Mouse (Mus musculus): ENCODE data around the gene Mbd5. TPM values are rescaled to one million over a fixed set of nuclear protein-coding genes. Genes with fewer than 3 reads are reported as not detected.

Mbd5 gene
- polyA plus RNA-seq, 1 experiment from 2014 or later: 33.8 TPM

DNA sequence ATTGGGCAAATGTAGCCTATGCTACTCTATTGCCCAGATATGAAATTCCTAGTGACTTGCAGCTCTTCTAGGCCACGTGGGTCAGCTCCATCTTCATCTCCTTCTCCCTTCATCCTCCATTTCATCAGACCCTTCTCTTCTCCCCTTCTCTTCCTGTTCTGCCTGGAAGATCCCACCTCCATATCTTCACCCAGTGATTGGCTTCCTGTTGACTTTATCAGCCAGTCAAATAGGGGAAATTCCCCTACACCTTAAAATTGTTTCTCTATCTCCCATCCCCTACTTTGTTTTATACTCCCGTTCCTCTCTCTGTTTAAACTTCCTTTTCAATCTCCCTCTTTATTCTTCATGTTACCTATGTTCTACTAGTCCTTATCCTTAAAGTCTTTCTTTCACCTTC, 342.4 kb downstream of the Mbd5 start:
- Histone ChIP-seq H3K27me3 (ENCODE audit: control insufficient read depth, insufficient read depth, low read length) (no peaks in the 10 kb centered on the region), H3K4me2 (ENCODE audit: low read depth, low read length) (no peak overlapping the region), H3K27ac (replicated peaks; ENCODE audit: low read depth, low read length) (no peak overlapping the region), H3K9ac (replicated peaks; ENCODE audit: low read length) (no peak overlapping the region), H3K36me3 (replicated peaks; ENCODE audit: control insufficient read depth, insufficient read depth, low read depth, low read length) (no peaks in the 10 kb centered on the region), H3K9me3 (replicated peaks; ENCODE audit: control insufficient read depth, low read length) (no peaks in the 10 kb centered on the region), H3K4me1 (ENCODE audit: control insufficient read depth, insufficient read depth, low read length) (no peaks in the 10 kb centered on the region), H3K4me3 (ENCODE audit: low read depth, low read length) (no peak overlapping the region)
- DNase-seq (ENCODE audit: low spot score): no peak
- WGBS: 90% methylated on average over 2 of the region's 2 CpGs
- ATAC-seq (replicated peaks; ENCODE audit: insufficient number of reproducible peaks, low FRiP score, low TSS enrichment, low read depth): no peak

DNA sequence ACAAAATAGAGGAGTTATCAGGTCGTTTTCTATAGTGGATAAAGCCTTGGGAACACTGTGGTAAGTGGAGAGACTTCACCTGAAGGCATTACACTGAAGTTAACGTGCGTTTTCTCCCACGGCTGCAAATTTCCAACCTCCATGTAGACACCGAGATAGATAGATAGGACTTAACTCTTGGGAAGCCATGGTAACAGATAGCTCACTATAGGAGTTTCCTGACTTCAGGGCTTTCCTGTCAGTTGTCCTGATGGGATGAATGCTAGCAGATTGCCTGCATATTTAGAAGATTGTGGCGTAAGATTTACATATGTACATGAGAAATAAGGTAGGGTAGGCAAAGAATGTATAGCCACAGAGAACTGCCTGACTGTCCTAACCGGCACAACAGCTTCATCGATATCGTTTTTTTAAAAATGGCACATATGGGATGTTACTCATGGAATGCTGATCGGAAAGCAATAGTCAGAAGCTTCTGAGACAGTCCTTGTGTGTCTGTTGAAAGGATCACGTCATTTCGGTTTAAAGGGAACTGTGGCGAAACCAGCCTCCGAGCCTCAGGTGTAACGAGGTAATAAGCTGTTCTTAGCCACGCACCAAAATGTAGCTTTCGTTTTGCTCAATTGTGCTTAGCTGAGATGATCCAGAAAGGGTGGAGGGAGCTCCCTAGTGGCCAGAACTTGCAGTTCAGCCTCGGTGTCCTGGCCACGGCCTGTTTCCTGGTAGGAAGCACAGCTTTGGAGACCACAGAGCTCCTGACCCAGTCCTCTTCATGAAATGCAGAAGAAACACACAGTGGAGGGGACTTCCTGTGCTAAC, 363.5 kb downstream of the Mbd5 start:
- peak; percentile 78 for ATAC-seq (replicated peaks; ENCODE audit: insufficient number of reproducible peaks, low FRiP score, low TSS enrichment, low read depth)
- H3K27ac ChIP-seq (replicated peaks; ENCODE audit: low read depth, low read length): no peak overlapping the region
- no peak overlapping the region for H3K9ac ChIP-seq (replicated peaks; ENCODE audit: low read length)
- 0 out of 2 replicates have a peak overlapping the region, but pooled peaks have one; percentile 11 for H3K4me3 ChIP-seq (ENCODE audit: low read depth, low read length)
- no peaks in the 10 kb centered on the region for H3K36me3 ChIP-seq (replicated peaks; ENCODE audit: control insufficient read depth, insufficient read depth, low read depth, low read length)
- peak overlapping the region; percentile 36 for H3K4me2 ChIP-seq (ENCODE audit: low read depth, low read length)
- peak; percentile 85 for DNase-seq (ENCODE audit: low spot score)
- no peaks in the 10 kb centered on the region for H3K9me3 ChIP-seq (replicated peaks; ENCODE audit: control insufficient read depth, low read length)
- WGBS: 43% methylated on average over 19 of the region's 19 CpGs
- H3K27me3 ChIP-seq (ENCODE audit: control insufficient read depth, insufficient read depth, low read length): no peaks in the 10 kb centered on the region
- H3K4me1 ChIP-seq (ENCODE audit: control insufficient read depth, insufficient read depth, low read length): no peaks in the 10 kb centered on the region

DNA sequence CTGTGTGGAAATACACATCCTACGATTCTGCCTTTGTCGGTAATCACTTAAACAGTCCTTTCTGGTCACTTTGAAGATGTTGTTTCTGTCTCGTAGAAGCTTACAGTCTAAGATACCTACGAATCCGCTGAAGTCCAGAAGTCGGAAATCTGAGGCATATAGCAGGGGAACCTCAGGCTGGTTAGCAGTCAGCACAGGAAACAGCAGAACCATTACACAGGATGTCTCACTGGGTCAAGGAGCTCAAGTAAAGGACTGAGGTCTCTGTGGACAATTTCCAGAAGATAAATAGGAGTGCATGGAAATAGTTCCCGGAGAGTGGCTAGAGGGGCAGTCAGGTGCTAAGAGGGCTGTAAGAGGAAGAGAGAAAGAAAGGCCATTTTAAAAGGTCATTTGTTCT, 384.3 kb downstream of the Mbd5 start:
- 92% methylated on average over 7 of the region's 7 CpGs for WGBS
- Histone ChIP-seq H3K4me3 (ENCODE audit: low read depth, low read length) (no peak overlapping the region), H3K27ac (replicated peaks; ENCODE audit: low read depth, low read length) (no peak overlapping the region), H3K9me3 (replicated peaks; ENCODE audit: control insufficient read depth, low read length) (no peaks in the 10 kb centered on the region), H3K4me1 (ENCODE audit: control insufficient read depth, insufficient read depth, low read length) (no peaks in the 10 kb centered on the region), H3K36me3 (replicated peaks; ENCODE audit: control insufficient read depth, insufficient read depth, low read depth, low read length) (no peaks in the 10 kb centered on the region), H3K27me3 (ENCODE audit: control insufficient read depth, insufficient read depth, low read length) (no peaks in the 10 kb centered on the region), H3K4me2 (ENCODE audit: low read depth, low read length) (no peak overlapping the region), H3K9ac (replicated peaks; ENCODE audit: low read length) (no peak overlapping the region)
- no peak for ATAC-seq (replicated peaks; ENCODE audit: insufficient number of reproducible peaks, low FRiP score, low TSS enrichment, low read depth)
- no peak for DNase-seq (ENCODE audit: low spot score)

DNA sequence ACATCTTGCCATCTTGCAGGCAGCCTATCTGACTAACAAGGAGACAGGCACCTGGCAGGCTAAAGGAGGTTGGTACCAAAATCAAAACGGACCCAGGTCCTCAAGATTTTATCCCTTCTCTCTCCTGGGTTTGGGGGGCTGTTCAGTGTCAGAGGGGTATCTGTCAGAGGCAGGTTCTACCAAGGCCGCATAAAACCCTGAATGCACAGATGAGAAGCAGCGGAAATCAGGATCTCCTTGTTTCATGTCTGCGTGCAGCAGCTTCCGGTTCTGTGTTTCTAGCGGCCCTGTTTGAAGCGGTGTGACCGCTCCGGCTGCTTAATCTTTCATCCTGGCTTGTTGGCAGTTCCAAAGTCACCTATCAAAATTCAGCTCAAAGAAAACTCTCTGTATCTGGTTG, 386.0 kb downstream of the Mbd5 start:
- WGBS: 92% methylated on average over 9 of the region's 9 CpGs
- no peak overlapping the region for H3K4me2 ChIP-seq (ENCODE audit: low read depth, low read length)
- DNase-seq (ENCODE audit: low spot score): no peak
- no peaks in the 10 kb centered on the region for H3K36me3 ChIP-seq (replicated peaks; ENCODE audit: control insufficient read depth, insufficient read depth, low read depth, low read length)
- no peaks in the 10 kb centered on the region for H3K4me1 ChIP-seq (ENCODE audit: control insufficient read depth, insufficient read depth, low read length)
- H3K4me3 ChIP-seq (ENCODE audit: low read depth, low read length): no peak overlapping the region
- H3K27me3 ChIP-seq (ENCODE audit: control insufficient read depth, insufficient read depth, low read length): no peaks in the 10 kb centered on the region
- H3K27ac ChIP-seq (replicated peaks; ENCODE audit: low read depth, low read length): no peak overlapping the region
- no peaks in the 10 kb centered on the region for H3K9me3 ChIP-seq (replicated peaks; ENCODE audit: control insufficient read depth, low read length)
- H3K9ac ChIP-seq (replicated peaks; ENCODE audit: low read length): no peak overlapping the region
- no peak for ATAC-seq (replicated peaks; ENCODE audit: insufficient number of reproducible peaks, low FRiP score, low TSS enrichment, low read depth)

DNA sequence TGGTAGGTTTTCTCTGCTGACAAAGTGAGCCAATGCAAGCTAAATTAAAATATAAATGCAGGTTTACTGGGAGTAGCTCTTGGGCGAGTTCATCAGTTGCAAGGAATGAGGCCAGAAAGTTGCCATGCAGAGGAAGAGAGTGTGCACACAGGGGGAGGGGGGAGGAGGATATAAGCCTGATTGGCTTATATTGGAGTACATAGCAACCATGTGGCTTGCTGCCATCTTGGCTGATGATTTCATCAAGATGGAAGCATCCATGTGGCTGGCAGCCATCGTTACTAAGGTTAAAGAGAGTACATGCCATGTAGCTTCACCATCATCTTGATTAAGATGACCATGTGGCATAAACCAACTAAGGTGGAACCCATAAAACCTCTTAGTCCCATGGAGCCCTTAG, 395.0 kb downstream of the Mbd5 start:
- Histone ChIP-seq H3K4me1 (ENCODE audit: control insufficient read depth, insufficient read depth, low read length) (no peaks in the 10 kb centered on the region), H3K9me3 (replicated peaks; ENCODE audit: control insufficient read depth, low read length) (no peaks in the 10 kb centered on the region), H3K27me3 (ENCODE audit: control insufficient read depth, insufficient read depth, low read length) (no peaks in the 10 kb centered on the region), H3K36me3 (replicated peaks; ENCODE audit: control insufficient read depth, insufficient read depth, low read depth, low read length) (no peaks in the 10 kb centered on the region), H3K4me3 (ENCODE audit: low read depth, low read length) (no peak overlapping the region), H3K9ac (replicated peaks; ENCODE audit: low read length) (no peak overlapping the region), H3K4me2 (ENCODE audit: low read depth, low read length) (no peak overlapping the region), H3K27ac (replicated peaks; ENCODE audit: low read depth, low read length) (no peak overlapping the region)
- ATAC-seq (replicated peaks; ENCODE audit: insufficient number of reproducible peaks, low FRiP score, low TSS enrichment, low read depth) (no peak), DNase-seq (ENCODE audit: low spot score) (no peak)
- WGBS: 93% methylated on average over 2 of the region's 2 CpGs

DNA sequence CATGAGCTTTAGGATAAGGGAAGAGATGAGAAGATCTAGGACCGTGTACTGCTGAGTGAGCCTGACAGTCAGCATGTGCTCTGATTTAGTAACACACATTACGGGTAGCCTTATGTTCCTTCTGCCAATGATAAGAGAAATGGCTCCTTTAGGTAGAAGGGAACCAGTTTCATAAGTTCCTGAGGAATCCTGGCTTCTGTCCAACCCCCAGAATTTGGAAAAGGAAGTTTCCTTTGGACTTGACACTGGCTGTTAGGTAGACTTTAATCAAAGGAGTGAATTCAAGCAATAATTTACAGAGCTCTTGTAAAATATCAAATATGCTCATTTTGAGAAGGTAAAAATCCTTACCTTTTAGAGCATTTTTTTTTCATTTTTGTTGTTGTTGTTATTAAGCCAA, 396.5 kb downstream of the Mbd5 start:
- 93% methylated on average over 2 of the region's 2 CpGs for WGBS
- Histone ChIP-seq H3K27ac (replicated peaks; ENCODE audit: low read depth, low read length) (no peak overlapping the region), H3K4me3 (ENCODE audit: low read depth, low read length) (no peak overlapping the region), H3K27me3 (ENCODE audit: control insufficient read depth, insufficient read depth, low read length) (no peaks in the 10 kb centered on the region), H3K9me3 (replicated peaks; ENCODE audit: control insufficient read depth, low read length) (no peaks in the 10 kb centered on the region), H3K4me2 (ENCODE audit: low read depth, low read length) (no peak overlapping the region), H3K4me1 (ENCODE audit: control insufficient read depth, insufficient read depth, low read length) (no peaks in the 10 kb centered on the region), H3K36me3 (replicated peaks; ENCODE audit: control insufficient read depth, insufficient read depth, low read depth, low read length) (no peaks in the 10 kb centered on the region), H3K9ac (replicated peaks; ENCODE audit: low read length) (no peak overlapping the region)
- no peak for ATAC-seq (replicated peaks; ENCODE audit: insufficient number of reproducible peaks, low FRiP score, low TSS enrichment, low read depth)
- no peak for DNase-seq (ENCODE audit: low spot score)

DNA sequence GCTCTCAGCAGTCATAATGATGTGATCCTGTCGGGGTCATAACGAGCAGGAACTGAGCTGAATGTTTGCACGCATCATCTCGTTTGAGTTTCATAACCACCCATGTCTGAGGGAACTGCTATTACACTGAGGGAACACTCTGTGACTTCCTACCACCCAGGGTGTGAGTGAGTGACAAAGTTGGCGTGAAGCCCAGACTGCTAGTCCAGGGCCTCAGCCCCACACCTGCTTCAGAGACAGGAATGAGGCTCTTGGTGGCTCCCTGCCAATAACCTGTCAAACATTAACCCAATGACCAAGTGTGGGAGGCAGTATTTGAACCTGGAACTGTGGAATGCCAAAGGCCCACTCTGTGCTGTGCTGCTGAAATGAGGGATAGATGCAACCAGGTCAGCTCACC, 400.5 kb downstream of the Mbd5 start:
- Histone ChIP-seq H3K9ac (replicated peaks; ENCODE audit: low read length) (no peak overlapping the region), H3K27ac (replicated peaks; ENCODE audit: low read depth, low read length) (no peak overlapping the region)
- ATAC-seq (replicated peaks; ENCODE audit: insufficient number of reproducible peaks, low FRiP score, low TSS enrichment, low read depth): no peak

DNA sequence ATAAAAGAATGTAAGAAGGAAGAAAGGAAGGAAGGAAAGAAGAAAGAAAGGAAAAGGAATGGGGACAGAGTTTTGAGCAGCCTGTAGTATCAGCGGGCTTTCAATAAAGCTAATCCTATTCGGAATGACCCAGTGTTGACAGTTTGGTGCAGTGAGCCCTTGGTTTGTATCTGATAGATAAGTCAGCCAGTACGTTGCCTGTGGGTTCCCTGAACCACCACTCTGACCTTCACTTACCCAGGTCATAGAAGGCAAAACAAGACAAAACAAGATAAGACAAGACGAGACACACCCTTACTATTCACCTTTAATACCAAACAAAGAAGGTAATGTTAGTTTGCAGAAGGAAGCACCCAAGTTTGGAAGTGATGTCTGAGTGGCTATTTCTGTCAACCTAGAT, 401.5 kb downstream of the Mbd5 start:
- ATAC-seq (replicated peaks; ENCODE audit: insufficient number of reproducible peaks, low FRiP score, low TSS enrichment, low read depth) (no peak), DNase-seq (ENCODE audit: low spot score) (no peak)
- H3K9ac ChIP-seq (replicated peaks; ENCODE audit: low read length): no peak overlapping the region
- no peaks in the 10 kb centered on the region for H3K4me1 ChIP-seq (ENCODE audit: control insufficient read depth, insufficient read depth, low read length)
- no peak overlapping the region for H3K27ac ChIP-seq (replicated peaks; ENCODE audit: low read depth, low read length)
- no peak overlapping the region for H3K4me3 ChIP-seq (ENCODE audit: low read depth, low read length)
- no peaks in the 10 kb centered on the region for H3K27me3 ChIP-seq (ENCODE audit: control insufficient read depth, insufficient read depth, low read length)
- no peak overlapping the region for H3K4me2 ChIP-seq (ENCODE audit: low read depth, low read length)
- WGBS: 83% methylated on average over 4 of the region's 4 CpGs
- H3K36me3 ChIP-seq (replicated peaks; ENCODE audit: control insufficient read depth, insufficient read depth, low read depth, low read length): no peaks in the 10 kb centered on the region
- H3K9me3 ChIP-seq (replicated peaks; ENCODE audit: control insufficient read depth, low read length): no peaks in the 10 kb centered on the region

More for the DNA sequence above, 400.5 kb downstream of the Mbd5 start:
- Histone ChIP-seq H3K4me3 (ENCODE audit: low read depth, low read length) (no peak overlapping the region), H3K4me1 (ENCODE audit: control insufficient read depth, insufficient read depth, low read length) (no peaks in the 10 kb centered on the region), H3K27me3 (ENCODE audit: control insufficient read depth, insufficient read depth, low read length) (no peaks in the 10 kb centered on the region), H3K36me3 (replicated peaks; ENCODE audit: control insufficient read depth, insufficient read depth, low read depth, low read length) (no peaks in the 10 kb centered on the region), H3K9me3 (replicated peaks; ENCODE audit: control insufficient read depth, low read length) (no peaks in the 10 kb centered on the region), H3K4me2 (ENCODE audit: low read depth, low read length) (no peak overlapping the region)
- WGBS: 84% methylated on average over 5 of the region's 5 CpGs
- DNase-seq (ENCODE audit: low spot score): no peak

Measured in embryonic facial prominence, embryonic 11.5 days (tissue).